Mouse (Mus musculus): ENCODE data around the gene Slc25a16. TPM values are rescaled to one million over a fixed set of nuclear protein-coding genes. Genes with fewer than 3 reads are reported as not detected.

Gene Slc25a16
- polyA plus RNA-seq, 1 experiment from 2014 or later = 13.1 TPM

DNA sequence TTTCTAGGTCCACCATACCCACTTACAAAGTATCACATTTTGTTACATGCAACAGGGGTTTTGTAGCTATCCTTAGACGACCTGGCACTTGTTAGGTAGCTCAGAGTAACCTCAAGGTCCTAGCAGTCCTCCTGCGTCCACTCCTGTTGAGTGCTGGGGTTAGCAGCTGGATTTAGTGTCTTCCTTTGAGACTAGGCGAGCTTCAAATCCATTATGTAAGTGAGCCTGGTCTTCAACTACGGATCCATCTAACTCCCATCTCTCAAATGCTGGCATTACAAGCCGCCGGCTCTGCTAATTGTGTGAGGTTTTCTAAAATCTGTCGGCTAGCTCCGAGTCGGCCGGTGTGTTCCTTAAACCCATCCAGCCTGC, 59.2 kb downstream of the Slc25a16 start:
- Histone ChIP-seq H3K4me1 (peaks cover 11% of the 10 kb centered on the region), H3K4me2 (peak overlapping the region; percentile 62), H3K27me3 (no peaks in the 10 kb centered on the region), H3K4me3 (replicated peaks) (peak overlapping the region; percentile 95), H3K36me3 (replicated peaks) (peaks cover 21% of the 10 kb centered on the region), H3K9ac (peak overlapping the region; percentile 94; the same call in 1 of the 2 replicates), H3K27ac (no peak overlapping the region; the same call in 1 of the 2 replicates), H3K9me3 (no peaks in the 10 kb centered on the region)
- 14% methylated on average over 10 of the region's 10 CpGs for WGBS
- ATAC-seq (ENCODE audit: low FRiP score) = peak; percentile 18; the same call in 1 of the 2 replicates

DNA sequence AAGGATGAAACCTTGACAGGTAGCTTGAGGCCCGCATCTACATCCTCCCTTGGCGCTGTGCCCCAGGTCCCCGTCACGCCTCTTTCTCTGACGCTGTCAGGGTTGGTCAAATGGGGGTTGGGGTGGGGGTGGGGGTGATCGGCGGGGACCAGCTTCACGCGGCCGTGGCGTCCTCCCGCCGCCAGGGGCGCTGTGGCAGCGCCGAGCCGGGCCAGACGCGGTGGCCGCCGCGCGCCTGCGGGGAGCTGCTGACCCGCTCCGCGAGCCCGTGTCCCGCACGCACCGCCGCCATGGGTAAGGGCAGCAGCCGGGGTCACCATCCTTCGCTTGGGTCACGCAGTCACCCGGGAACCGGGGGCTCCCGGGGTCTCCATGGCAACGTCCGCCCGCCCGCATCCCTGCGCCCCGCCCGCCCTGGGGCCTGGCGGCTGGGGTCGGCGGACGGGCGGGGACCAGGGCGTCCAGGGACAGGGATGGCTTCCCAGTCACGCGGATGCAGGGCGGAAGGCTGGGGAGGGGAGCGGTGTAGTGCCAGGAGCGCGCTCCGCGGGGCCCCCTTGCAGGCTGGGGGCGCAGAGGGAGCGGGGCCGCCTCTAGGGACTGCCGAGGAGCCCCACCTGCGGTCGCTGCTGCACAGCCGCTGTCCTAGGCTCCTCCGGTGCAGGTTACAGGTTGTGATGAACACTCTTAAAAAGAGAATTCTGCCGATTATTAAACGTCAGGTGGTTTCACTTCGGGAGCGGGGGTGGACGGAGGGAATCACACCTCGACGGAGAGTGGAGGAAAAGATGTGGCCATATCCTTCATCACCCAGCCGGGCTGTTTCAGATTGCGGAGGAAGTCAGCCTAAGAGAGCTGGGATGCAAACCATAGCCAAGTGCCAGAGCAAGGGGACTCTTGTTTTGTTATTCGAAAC, 59.9 kb downstream of the Slc25a16 start, which contains the start of gene Rufy2:
Rufy2 (plus strand) TSS at position 185 of the 916 bp plus-strand sequence.
- WGBS = under 1% methylated on average over 62 of the region's 77 CpGs
- H3K9me3 ChIP-seq = no peaks in the 10 kb centered on the region

DNA sequence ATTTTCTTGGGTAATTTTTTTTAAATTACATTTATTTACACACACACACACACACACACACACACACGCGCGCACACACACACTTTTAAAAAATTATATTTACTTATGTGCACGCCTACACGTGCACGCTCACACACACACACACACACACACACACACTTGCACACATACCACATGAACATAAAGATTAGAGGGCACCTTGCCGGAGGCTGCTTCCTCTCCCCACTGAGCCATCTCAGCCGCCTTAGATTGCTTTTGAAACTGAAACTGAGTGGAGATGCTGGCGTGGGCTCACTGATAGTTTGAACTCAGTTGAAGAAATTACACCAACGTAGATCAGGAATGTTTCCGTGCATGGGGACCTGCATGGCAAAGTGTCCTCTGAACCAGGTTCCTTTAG, 63.6 kb downstream of the Slc25a16 start:
- peaks cover 54% of the 10 kb centered on the region for H3K36me3 ChIP-seq (replicated peaks)
- H3K4me1 ChIP-seq = peaks cover 11% of the 10 kb centered on the region
- no peak overlapping the region for H3K27ac ChIP-seq
- H3K9me3 ChIP-seq = no peaks in the 10 kb centered on the region
- no peak overlapping the region for H3K4me3 ChIP-seq (replicated peaks)
- WGBS = 90% methylated on average over 11 of the region's 11 CpGs
- no peaks in the 10 kb centered on the region for H3K27me3 ChIP-seq
- no peak for ATAC-seq (ENCODE audit: low FRiP score)
- no peak overlapping the region for H3K4me2 ChIP-seq
- H3K9ac ChIP-seq = no peak overlapping the region

More for the DNA sequence above, 59.9 kb downstream of the Slc25a16 start, which contains the start of gene Rufy2:
- Histone ChIP-seq H3K36me3 (replicated peaks) (peaks cover 28% of the 10 kb centered on the region), H3K4me1 (peaks cover 11% of the 10 kb centered on the region), H3K27me3 (no peaks in the 10 kb centered on the region), H3K27ac (peak within 1 kb of the TSS; percentile 85), H3K4me2 (peak within 1 kb of the TSS; percentile 62), H3K9ac (peak within 1 kb of the TSS; percentile 94), H3K4me3 (replicated peaks) (peak within 1 kb of the TSS; percentile 95)
- ATAC-seq (ENCODE audit: low FRiP score) = peak; percentile 95

DNA sequence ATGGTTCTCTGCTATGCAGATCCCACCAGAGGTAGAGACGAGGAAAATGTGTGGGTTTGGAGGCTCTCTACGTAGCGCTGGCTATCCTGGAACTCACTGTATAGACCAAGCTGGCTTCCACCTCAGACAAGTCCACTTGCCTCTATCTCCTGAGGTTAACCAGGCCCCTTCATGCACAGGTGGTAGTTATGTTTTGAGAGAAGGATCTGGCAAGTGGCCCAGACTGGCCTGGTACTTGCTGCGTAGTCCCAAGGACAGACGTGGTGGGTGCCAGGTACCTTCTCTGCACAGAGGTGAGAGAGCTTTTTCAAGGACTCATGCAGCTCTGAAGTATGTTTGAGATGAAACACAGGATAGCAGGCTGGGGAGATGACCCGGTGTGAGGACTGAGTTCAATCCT, 64.1 kb downstream of the Slc25a16 start:
- H3K27ac ChIP-seq = no peak overlapping the region
- H3K4me3 ChIP-seq (replicated peaks) = no peak overlapping the region
- H3K4me2 ChIP-seq = no peak overlapping the region
- peaks cover 11% of the 10 kb centered on the region for H3K4me1 ChIP-seq
- no peak for ATAC-seq (ENCODE audit: low FRiP score)
- no peak overlapping the region for H3K9ac ChIP-seq
- 94% methylated on average over 6 of the region's 6 CpGs for WGBS
- H3K36me3 ChIP-seq (replicated peaks) = peaks cover 58% of the 10 kb centered on the region
- no peaks in the 10 kb centered on the region for H3K27me3 ChIP-seq
- H3K9me3 ChIP-seq = no peaks in the 10 kb centered on the region

DNA sequence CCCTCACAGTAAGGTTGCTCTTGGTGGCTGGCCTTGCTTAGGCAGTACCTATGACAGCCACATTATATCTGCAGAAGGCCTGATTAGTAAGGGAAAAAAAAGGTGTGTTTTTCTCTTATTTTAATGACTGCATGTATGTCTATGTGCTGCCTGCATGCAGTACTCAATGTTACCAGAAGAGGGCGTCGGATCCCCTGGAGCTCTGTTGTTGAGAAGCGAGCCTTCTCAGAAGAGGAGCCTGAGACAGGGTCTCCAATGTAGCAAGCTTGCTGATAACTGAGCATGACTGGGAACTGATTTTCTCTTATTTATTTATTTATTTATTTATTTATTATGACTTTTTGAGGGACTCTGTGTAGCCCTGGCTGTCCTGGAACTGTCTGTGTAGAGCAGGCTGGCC, 66.9 kb downstream of the Slc25a16 start:
- no peaks in the 10 kb centered on the region for H3K9me3 ChIP-seq
- no peak overlapping the region for H3K9ac ChIP-seq
- no peak overlapping the region for H3K4me3 ChIP-seq (replicated peaks)
- no peaks in the 10 kb centered on the region for H3K4me1 ChIP-seq
- H3K36me3 ChIP-seq (replicated peaks) = peaks cover 84% of the 10 kb centered on the region
- no peak overlapping the region for H3K4me2 ChIP-seq
- no peaks in the 10 kb centered on the region for H3K27me3 ChIP-seq
- no peak overlapping the region for H3K27ac ChIP-seq
- 21% methylated on average over 3 of the region's 3 CpGs for WGBS
- no peak for ATAC-seq (ENCODE audit: low FRiP score)

DNA sequence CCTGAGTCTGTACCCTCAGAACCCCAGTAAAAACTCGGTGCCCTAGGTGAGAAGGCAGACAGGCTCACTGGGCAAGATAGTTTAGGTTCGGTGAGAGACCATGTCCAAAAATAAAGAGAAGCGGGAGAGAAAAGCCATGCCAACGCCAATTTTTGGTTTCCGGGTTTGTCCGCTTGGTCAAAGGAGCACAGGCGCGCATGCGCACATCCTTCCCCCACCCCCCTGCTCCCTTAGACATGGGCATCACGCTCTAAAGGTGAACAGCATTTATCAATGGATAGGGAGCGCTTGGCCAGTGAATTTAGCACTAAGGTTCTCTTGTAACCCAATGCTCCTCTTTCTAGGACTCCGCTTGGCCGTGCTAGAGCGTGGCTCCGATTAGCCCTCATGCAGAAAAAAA, 70.2 kb downstream of the Slc25a16 start:
- Histone ChIP-seq H3K4me3 (replicated peaks) (no peak overlapping the region), H3K4me2 (no peak overlapping the region), H3K27ac (no peak overlapping the region), H3K27me3 (no peaks in the 10 kb centered on the region), H3K9me3 (no peaks in the 10 kb centered on the region), H3K4me1 (no peaks in the 10 kb centered on the region), H3K36me3 (replicated peaks) (peaks cover 87% of the 10 kb centered on the region), H3K9ac (no peak overlapping the region)
- ATAC-seq (ENCODE audit: low FRiP score) = no peak
- WGBS = 95% methylated on average over 15 of the region's 15 CpGs

DNA sequence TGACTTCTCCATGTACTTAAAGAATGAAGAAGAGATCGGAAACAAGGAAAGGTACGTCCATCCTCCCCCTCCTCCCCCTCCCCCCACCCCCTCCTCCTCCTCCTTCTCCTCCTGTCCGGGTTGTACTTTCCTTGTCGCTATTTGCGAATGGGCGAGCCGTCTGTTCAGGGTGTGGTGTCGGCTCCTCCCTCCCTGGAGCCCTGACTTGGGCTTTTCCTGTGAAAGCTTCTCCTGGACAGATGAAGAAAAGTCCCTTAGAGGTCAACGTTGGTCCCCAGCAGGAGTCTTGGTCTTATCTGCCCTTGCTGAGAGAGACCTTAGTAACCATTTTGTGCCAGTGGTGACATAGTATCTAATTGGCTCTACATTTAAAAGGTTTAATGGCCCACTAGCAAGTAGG, 73.6 kb downstream of the Slc25a16 start:
- Histone ChIP-seq H3K4me2 (no peak overlapping the region), H3K36me3 (replicated peaks) (peaks cover 93% of the 10 kb centered on the region), H3K9ac (no peak overlapping the region), H3K27ac (no peak overlapping the region), H3K9me3 (no peaks in the 10 kb centered on the region), H3K27me3 (no peaks in the 10 kb centered on the region), H3K4me3 (replicated peaks) (no peak overlapping the region), H3K4me1 (no peaks in the 10 kb centered on the region)
- ATAC-seq (ENCODE audit: low FRiP score) = no peak
- 84% methylated on average over 7 of the region's 9 CpGs for WGBS

Other genes with a start within 250 kb of the Slc25a16 start
- gene Stox1, start 194.5 kb upstream of the Slc25a16 start, polyA plus RNA-seq (2016; fragmentation: Nextera tagmentation; extraction: Ambion mirVana) = 3.9 and 5.0 TPM in 2 replicates
- gene Ccar1, start 128.3 kb upstream of the Slc25a16 start, polyA plus RNA-seq (2016; fragmentation: Nextera tagmentation; extraction: Ambion mirVana) = 165 and 171 TPM in 2 replicates
- gene Tet1, start 11.6 kb upstream of the Slc25a16 start, polyA plus RNA-seq (2016; fragmentation: Nextera tagmentation; extraction: Ambion mirVana) = 36.5 and 39.2 TPM in 2 replicates
- gene Dna2, start 26.4 kb downstream of the Slc25a16 start, polyA plus RNA-seq (2016; fragmentation: Nextera tagmentation; extraction: Ambion mirVana) = 24.1 and 25.6 TPM in 2 replicates
- gene Rufy2, start 59.6 kb downstream of the Slc25a16 start, polyA plus RNA-seq (2016; fragmentation: Nextera tagmentation; extraction: Ambion mirVana) = 34.9 and 39.5 TPM in 2 replicates
- 260 and 265 TPM in 2 replicates for gene Hnrnph3, start 103.6 kb downstream of the Slc25a16 start, polyA plus RNA-seq (2016; fragmentation: Nextera tagmentation; extraction: Ambion mirVana)
- 0.96 and 1.1 TPM in 2 replicates for gene Pbld2, start 103.7 kb downstream of the Slc25a16 start, polyA plus RNA-seq (2016; fragmentation: Nextera tagmentation; extraction: Ambion mirVana)
- 1.1 and 1.2 TPM in 2 replicates for gene Pbld1, start 139.5 kb downstream of the Slc25a16 start, polyA plus RNA-seq (2016; fragmentation: Nextera tagmentation; extraction: Ambion mirVana)
- gene Atoh7, start 179.0 kb downstream of the Slc25a16 start, polyA plus RNA-seq (2016; fragmentation: Nextera tagmentation; extraction: Ambion mirVana) = 0.47 and 0.79 TPM in 2 replicates

All from forebrain, embryonic 12.5 days (tissue).